Mouse (Mus musculus) retina, postnatal 1 day (tissue): ENCODE measurements around the gene Tmem269.
A peak's percentile ranks its signal among the peaks of the same experiment; 100 is the strongest.

Experiments
- DNase-seq: peaks from one replicate; pipeline ENCODE4 v3.0.0-alpha.2; 2012

Tmem269 gene

DNA sequence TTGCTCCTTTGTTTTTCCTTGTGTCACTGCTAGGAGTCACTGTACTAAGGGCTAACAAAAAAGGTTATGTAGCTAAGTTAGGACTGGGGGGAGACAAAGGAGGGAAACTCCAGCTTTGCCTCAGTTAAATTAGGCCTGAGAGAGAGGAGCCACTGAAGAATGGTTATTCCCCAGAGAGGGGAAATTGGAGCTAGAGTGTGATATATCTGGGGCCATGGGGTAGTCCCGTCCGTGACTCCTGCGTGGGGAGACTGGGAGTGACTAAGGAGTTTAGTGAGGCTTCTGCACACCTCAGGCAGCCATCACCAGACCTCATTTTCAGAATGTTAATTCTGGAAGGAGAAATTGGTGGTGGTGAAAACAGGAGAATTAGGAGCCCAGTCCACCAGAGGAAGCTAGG lies 16.3 kb upstream of the Tmem269 start:
- DNase-seq = no peak

DNA sequence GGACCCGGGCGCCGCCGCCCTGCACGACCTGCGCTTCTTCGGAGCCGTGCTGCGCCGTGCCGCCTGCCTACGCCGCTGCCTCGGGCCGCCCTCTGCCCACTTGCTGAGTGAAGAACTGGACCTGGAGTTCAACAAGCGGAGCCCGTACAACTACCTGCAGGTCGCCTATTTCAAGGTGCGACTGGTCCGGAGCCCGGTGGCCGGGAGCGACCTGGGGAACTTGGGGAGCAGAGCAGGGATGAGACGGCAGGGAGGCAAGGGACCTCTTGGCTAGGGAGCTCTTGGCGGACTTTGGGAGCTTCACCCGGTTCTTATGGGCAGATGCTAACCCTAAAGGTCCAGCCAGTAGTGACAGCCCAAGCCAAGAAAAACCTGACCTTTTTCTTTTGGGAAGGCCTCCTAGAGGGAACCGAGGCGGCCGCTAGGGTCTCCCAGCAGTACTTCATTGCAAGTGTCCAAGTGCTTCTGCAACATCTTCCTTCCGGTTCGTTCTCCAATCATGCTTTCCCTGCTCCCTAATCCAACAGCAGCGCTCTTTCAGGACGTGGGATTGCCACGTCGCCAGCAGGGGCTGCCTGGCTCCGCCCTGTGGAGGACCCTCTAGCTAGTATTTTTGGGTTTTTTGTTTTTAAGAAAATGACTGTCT lies 15.4 kb upstream of the Tmem269 start:
- DNase-seq = peak; percentile 70

DNA sequence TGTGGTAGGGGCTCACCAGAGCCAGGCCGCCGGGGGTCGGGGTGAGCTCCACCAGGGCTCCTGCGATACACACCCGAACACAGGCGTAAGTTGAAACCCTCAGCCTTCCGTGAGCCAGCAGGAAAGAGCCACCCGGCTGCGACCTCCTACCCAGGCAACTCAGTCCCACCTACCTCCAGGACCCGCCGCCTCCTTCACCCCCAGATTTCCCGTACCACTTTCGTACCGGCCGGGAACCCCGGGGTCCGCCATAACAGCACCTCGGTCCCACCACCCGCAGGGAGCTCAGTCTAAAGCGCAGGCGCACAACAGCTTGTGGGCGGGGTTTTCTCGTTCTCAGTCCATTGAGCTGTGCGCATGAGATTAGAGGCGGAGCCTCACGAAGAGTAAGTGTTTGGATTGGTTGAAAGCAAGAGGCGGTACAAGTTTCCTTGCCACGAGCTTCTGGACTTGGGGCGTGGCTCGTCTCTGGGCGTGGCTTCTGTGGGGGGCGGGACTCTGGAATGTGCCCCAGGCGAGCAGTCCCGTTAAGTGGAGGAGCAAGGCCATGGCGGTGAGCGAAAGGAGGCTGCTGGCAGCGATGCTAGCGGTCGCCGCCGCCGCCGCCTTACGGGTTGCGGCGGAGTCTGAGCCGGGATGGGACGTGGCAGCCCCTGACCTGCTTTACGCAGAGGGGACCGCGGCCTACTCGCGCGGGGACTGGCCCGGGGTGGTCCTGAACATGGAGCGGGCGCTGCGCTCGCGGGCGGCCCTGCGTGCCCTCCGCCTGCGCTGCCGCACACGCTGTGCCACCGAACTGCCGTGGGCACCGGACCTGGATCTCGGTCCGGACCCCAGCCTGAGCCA lies 14.6 kb upstream of the Tmem269 start, which contains the start of the genes AU022252 and P3h1:
Gene AU022252 (minus strand): TSS at position 303 of the 846 bp plus-strand sequence.
Gene P3h1 (plus strand): TSS at position 506 of the 846 bp plus-strand sequence.
- peak; percentile 100 for DNase-seq

DNA sequence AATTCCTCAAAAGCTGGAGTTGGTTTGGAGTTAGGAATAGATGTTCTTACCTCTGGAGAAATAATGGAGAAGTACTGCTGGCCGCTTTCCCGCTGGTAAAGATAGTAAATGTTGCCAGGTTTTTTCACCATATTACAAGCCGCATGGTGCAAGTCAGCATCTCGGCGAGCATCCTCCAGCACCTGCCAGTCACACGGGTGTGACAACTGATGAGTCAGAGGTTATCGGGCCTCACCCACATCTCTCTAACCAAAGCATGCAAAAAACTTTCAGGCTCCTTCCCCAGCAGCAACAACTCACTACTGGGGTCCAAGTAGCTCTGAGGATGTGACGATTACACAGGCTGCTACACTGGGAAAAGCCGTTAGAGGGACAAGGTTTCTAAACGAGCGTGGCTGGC lies 8.7 kb upstream of the Tmem269 start:
- DNase-seq = no peak

DNA sequence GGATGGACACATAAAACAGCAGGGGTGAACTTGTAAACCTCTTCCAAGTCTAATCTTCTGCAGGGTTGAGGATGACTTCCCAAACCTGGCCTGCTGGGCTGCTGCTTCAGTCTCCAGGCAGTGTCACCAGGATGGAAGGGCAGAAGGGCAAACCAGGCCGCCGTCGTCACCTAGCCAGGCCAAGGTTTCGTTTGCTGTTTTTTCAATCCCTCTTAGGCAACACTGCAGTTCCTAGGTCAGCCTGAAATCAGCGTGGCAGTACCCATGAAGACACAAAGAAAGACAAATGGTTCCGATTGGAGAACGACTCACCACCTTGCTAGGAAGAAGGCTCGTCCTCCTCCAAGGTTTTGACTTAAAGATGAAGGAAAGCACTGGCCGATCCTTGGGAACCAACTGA lies 7.7 kb upstream of the Tmem269 start:
- DNase-seq = no peak

DNA sequence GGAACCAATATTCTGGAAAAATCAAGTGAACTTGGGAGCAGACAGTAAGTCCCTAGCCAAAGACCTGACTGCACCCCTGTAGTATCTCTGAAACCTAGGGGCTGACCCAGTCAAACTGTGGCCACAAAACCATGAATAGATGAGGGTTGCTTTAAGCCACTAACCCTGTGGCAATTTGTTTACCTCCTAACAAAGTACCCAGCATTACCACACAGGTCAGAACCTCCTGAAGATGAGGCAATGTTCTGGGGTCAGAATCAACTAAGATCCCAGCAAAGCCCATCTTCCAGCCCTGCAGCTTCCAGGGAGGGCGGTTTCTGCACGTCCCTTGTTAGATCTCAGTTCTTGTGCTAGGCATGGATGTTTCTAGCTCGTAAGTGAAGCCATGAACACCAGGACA lies 6.5 kb upstream of the Tmem269 start:
- no peak for DNase-seq

DNA sequence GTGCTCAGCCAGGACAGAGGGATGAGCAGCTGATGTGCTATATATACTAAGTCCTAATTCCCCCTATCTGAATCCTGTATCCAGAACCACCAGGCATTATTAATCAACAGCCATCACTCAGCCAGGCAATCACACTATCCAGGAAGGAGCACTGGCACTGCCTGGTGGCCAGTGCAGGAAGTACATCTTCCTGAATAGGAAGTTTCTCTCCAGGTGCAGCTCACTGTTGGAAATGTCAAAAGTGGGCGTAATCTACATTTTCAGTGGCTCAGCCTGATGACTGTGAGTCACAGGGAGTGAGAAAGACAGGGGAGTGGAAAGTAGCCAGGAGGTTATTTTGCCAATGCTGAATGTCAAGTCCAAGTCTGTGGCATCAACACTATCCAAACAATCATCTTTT lies 5.7 kb upstream of the Tmem269 start:
- peak; percentile 82 for DNase-seq

DNA sequence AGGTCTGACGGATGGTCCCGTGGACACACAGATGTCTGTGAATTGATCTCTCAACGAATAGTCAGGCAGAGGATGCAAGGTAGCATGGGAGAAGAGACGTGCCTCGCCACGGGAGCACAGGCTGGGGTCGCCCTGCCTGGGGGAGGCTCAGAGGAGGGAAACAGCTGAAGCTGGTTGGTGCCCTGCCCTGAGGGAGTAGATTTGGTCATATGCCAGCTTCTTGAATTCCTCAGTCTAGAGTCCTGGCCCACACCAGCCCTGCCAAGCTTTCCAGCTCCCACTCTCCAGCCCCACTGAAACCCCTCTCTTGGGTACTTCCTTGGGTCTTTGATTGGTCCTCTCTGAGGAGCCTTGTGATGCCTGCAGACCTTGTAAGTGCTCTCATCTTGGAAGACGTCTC lies 1.4 kb downstream of the Tmem269 start:
- peak; percentile 17 for DNase-seq

DNA sequence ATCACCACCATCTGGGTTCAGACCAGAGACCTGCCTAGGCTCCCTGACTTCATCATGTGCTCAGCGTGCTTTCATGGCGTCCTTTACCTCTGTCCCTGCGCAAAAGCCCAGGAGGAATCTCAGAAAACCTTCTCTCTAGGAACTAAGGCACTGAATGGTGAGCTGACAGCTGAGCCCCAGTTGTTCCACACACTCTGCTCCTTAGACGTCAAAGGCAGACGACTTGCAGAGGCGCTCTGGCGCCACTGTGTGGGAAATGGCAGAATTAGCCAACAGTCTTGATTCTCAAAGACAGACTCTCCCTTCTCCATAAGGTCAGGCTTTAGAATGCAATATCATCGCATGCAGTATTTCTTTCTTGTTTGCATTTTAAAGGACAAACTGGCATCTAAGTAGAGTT lies 13.3 kb downstream of the Tmem269 start:
- DNase-seq = peak; percentile 80

DNA sequence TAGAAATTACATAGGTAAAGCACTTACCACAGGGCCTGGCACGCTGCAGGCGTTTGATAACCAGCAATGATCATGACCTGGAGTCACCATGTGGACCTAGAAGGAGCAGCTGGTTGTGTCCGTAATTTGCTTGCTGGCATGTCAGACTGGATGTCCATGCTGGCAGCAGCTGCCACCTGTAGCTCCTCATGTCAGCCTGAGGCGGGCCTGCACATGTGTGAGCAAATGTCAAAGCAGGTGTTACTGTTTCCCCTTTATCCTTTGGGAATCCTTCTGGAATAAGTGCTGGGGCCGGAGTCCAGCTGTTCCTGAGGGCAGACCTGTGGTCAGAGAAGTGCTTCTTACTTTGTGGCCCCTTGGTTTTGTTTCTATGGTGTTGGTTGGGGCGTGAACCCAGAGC lies 19.9 kb downstream of the Tmem269 start:
- no peak for DNase-seq

DNA sequence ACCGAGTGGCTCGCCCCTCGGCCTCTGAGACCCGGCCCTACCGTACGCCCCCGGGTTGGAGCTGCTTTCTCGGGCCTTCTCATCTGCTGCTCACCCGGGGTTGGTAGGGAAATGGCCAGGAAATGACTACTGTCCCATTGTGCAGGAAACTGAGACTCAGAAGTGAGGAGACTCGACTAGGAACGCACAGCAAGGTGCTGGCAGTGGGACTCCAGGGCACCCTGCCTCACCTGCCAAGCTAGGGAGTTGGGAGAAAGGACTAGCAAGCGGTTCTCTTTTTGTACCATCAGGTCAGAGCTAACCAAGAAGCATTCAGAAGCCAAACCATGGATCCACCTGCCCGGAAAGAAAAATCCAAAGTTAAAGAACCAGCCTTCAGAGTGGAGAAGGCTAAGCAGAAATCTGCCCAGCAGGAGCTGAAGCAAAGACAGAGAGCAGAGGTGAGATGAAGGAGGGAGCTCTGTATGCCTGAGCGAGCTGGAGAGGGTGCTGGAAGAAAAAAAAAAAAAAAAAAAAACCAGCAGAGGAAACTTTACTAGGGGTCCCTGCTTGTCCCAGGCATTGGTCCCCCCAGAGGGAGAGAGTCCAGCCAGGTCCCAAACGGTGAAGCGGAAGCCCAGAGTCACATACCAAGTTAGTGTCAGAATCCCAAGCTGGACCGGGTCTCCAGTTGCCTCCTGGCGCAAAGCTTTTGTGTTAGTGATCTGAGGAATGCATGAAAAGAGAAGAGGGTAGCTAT lies 22.3 kb downstream of the Tmem269 start:
- DNase-seq = no peak

DNA sequence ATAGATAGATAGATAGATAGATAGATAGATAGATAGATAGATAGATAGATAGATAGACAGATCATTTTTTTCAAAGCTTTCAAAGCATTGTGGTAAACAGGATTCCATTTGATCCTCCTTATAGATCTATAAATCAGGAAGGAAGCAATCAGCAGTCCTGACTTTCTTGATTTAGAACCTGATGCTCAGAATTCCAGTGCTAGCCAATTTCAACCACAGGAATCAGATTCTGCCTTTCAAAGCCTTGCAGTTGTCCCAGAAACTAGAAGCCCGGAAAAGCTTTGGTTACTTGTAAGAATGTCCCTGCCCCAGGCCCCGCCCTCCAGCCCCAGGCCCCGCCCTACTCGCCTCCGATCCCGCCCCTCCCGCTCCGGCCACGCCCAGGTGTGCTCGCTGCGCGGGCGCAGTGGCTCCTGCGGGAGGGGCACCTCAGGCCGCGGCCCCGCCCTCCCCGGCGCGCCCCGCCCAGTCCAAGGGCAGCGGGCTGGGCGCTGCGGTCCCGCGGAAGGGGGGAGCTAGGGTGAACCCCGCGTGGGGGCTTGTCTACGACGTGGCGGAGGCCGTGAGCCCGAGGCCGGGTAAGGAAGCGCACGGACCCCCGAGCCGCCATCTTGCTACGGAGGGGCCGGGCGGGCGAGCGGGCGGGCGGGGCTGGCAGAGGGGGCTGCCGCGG lies 23.0 kb downstream of the Tmem269 start, which contains the start of gene Svbp:
Gene Svbp (plus strand): TSS at position 398 of the 673 bp plus-strand sequence.
- peak; percentile 92 for DNase-seq

DNA sequence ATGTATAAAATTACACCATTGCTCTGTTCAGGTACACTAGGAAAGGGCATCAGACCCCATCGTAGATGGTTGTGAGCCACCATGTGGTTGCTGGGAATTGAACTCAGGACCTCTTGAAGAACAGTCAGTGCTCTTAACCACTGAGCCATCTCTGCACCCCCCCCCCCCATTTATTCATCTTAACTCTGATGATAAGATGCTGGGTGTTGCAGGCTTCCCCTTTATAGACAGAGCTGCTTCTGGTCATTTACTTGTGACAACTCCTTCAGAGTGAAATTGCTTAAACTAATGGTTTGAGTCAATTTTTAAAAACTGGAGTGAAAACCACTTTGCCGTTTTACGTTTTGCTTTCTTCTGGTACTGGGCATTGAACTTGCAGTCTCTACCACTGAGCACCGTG lies 25.3 kb downstream of the Tmem269 start:
- DNase-seq = no peak

DNA sequence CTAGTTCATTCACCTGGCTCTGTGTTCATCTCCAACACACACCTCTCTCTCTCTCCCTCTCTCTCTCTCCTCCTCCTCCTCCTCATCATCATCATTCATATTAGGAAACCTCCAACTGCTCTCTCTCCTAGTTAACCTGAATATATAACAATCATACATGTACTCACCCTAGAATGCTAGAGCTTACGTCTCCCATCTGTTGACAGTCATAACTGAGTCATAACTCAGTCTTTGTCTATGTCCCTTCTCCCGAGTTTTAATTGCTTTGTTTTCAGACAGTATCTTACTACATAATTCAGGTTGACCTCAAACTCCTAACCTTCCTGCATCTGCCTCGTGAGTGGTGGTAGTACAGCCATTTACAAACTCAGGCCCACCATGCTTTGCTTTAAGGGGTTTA lies 26.7 kb downstream of the Tmem269 start:
- no peak for DNase-seq

DNA sequence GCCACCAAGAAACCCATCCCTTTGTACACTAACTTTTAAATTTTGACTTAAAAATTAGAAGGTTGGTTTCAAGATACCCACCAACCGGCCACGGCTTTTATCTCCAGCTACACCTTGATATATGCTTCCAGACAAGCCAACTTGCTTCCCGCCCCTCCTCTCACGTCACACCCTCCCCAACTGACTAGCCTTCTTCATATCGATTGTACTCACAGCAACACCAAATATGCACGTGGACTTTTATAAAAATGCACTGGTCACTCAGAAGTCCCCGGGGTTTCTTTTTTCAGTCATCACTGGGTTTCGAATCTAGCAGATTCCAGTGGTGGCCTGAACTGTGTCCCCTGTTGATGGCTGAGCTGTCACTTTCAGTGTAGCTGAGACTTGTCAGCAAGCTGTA lies 27.4 kb downstream of the Tmem269 start:
- no peak for DNase-seq

DNA sequence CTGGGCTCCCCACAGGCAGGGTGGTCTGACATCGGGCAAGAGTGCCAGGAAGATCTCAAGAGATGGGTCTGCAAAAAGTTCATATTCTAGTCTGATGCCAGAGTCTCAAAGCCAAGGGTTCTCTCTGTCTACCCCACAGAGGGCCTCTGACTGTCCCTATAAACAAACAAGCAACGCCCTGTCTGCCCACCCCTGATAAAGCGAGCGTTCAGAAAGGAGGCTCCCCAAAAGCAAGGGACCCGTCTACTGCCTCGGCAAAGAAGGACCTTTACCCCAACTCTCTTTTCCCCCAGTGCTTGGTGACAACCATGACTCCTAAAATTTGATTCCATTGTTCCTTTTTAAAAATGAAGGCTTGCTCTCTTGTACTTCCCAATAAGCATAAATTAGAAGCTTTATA lies 28.2 kb downstream of the Tmem269 start, which contains the start of gene Ermap:
Gene Ermap (minus strand): TSS at position 148 of the 400 bp plus-strand sequence.
- no peak for DNase-seq

DNA sequence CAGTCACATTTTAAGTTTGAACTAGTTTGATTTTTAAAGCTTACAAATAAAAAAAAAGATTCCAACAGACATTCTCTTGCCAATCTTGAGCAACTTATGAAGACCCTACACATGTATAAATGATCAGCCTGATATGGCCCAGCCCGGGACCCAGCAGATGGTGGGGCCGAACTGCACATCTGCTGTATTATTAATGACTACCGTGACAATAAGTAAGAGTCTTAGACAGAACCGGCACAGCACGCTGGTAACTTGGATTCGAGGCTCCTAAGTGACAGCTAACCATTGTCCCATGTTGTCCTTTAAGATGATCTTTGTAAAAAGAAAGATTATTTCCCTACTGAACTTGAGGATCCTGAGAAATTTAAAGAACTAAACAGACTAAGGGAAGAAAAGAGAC lies 28.6 kb downstream of the Tmem269 start:
- no peak for DNase-seq

DNA sequence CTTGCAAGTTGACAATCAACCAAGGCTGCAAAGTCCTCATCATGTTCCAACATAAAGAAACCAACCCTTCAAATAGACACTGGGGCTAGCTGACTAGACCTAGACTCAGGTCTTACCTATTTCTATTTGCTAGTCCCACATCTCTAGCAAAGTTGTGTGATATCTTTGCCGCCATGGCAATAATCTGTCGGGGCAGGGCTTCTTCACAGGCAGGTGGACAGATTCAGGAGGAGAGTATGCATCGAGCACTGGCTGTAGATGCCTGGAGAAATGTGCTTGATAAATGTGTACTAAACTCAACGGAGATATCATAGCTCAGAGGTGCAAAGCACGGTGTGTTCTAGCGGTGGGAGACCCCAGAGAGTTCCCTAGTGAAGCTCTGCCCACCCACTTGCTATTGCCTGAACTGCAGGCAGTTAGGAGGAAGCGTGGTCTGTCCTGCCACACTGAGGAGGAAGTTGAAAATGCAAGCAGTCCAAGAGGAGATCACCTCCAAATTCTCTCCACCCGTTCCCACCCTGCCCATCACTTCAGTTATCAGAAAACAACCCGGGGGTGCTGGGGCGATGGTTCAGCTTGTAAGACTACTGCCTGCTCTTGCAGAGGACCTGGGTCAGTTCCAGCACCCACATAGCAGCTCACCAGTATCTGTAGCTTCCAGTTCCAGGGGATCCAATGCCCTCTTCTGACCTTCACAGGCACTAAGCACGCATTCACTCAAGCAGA lies 29.8 kb downstream of the Tmem269 start:
- DNase-seq = no peak

DNA sequence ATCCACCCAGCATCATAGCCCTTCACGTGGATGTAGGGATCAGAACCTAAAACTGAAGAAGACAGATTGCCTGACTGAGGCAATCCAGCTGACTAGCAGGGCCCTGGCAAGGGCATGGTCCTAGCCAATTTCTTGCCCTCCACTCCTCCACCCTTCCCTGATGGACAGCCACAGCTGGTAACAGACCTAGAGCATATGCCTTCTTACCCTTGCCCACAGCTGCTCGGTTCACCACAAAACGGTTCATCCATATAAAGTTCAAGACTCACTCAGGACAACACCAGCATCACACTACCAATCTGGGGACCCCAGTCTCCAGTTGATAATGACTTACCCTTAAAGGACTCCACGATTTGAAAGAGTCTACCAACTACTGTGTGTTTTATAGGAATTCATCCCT lies 32.2 kb downstream of the Tmem269 start:
- no peak for DNase-seq

DNA sequence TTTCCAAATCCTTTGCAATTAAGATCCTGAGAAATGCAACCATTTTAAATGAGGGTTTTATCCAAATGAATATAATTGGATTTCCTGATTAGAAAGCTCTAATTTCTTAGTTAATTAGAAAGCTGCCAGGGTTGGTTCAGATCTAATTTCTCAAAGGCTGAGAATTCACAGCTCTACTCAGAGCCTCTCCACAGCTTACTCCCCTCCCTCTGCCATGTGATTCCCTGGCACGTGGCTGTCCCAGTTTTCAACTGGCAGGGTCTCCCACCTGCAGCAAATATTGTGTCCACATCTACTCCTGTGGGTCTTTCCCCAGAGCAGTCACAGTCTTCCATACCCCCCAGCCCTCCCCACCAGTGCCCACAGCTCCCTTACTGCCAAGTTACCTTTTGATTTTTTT lies 34.5 kb downstream of the Tmem269 start:
- DNase-seq = peak; percentile 32

DNA sequence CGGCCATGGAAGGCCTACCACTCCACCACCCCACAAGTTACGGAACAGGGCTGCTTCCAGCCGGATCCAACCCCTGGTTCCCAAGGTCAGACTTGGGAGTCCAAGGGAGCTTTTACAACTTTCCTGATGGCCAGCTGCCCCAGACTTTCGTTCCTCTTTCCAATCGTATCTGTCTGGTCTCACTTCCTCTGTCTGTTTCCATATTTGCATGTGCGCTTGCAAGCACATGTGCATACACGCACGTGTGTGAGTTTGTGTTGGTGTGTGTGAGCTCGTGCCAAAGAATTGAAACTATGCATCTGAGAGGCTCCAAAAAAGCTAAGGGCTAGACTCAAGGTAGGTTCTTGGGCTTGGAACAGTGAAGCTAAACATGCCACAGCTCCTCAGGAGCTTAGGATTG lies 36.6 kb downstream of the Tmem269 start:
- no peak for DNase-seq

DNA sequence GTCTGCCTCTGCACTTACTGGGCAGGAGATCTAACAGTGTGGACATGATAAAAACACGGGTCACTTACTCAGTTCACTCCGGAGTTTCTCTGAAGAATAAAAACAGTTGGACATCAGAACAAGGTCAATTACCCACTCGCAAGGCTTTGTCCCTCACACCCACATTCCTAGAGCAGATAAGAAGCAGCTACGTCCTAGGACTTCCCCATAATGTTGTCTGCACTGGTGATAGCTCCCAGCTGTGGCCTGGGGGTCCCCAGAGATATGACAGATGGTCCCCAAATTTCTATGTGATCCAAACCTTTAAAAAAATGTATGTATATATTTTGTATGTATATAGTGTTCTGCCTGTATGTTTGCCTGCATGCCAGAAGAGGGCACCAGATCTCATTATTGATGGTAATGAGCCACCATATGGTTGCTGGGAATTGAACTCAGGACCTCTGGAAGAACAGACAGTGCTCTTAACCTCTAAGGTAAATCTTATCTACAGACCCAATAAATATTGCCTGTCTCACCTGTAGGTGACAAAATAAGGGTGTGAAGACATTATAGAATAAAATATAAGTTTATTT lies 37.8 kb downstream of the Tmem269 start:
- DNase-seq = no peak
